Mouse (Mus musculus) inflammation-experienced regulatory T-cells, adult 6 months (primary cell): ENCODE measurements around the gene Pa2g4. TPM values are rescaled to one million over a fixed set of nuclear protein-coding genes. Genes with fewer than 3 reads are reported as not detected.
"Not testable (repeated sequence)": the region's sequence is repeated elsewhere in the genome, so short reads cannot be mapped to it uniquely, and the experiment has no call there.

Experiments used
- ATAC-seq: one replicate; pipeline ENCODE4 v1.8.0; 2017
- polyA plus RNA-seq, 3 experiments: library from polyadenylated mRNA; unstranded; fragments of 100-300 nt; shearing (Covaris generic); gene quantifications; one replicate each; pipeline ENCODE4 v1.2.1; 2017

Gene Pa2g4
- 100 to 1,000 TPM; 110 to 145 (median 137) TPM for polyA plus RNA-seq

DNA sequence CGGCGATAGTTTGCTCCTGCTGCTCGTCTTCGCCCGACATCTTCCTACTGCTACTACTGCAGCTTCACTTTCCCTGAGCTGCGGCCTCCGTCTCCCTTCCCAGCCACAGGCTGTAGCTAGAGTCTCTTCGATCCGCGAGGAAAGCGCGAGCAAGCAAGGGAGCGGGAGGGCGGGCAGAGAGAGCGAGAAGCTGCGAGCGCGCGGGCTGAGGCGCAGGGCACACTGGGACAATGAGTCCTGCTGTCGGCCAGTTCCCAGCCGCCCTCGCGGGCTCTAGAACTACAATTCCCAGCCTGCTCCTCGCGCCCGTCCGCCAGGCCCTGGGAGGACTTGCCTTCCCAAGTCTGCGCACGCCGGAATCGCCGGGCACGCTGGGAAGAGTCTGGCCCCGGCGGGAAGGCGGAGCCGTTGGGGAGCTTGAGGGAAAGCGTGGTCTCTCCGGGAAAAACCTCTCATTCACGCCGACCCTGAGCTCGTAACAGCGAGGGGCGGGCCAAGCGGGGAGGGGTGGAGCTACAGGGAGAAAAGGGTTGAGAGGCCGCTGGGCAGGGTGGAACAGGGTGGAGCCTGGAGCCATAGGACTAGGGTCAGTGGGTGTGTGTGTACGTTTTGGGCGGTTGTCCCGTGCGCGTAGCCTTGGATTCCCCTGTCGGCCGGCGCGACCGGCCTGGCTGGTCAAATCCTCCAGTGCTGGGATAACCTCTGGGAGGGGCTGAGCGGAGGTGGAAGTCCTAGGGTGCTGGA lies at the start of gene Pa2g4:
Gene Pa2g4 (minus strand): TSS at position 200 of the 744 bp plus-strand sequence.
- peak; percentile 97 for ATAC-seq

DNA sequence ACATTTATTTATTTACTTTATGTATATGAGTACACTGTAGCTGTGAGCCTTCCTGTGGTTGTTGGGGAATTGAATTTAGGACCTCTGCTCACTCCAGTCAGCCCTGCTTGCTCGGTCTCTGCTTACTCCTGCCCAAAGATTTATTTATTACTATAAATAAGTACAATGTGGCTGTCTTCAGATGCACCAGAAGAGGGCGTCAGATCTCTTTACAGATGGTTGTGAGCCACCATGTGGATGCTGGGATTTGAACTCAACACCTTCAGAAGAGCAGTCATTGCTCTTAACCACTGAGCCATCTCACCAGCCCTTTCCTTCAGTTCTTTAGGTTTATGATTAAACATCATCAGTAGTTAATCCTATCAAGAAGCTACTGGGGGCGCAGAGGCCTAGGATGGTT lies 49.1 kb upstream of the Pa2g4 start:
- ATAC-seq: no peak

DNA sequence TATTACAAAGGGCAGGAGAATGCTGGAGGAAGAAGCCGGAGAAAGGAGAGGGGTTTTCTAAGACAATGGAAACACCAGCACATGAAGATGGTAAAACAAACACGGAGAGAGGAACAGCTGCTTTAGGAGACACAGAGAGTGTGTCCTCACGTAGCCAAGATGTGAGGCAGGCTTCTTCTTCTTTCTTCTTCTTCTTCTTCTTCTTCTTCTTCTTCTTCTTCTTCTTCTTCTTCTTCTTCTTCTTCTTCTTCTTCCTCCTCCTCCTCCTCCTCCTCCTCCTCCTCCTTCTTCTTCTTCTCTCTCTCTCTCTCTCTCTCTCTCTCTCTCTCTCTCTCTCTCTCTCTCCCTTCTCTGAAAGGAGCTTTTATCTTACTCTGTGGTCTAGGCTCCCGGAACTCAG lies 48.0 kb upstream of the Pa2g4 start:
- ATAC-seq: not testable (repeated sequence)

DNA sequence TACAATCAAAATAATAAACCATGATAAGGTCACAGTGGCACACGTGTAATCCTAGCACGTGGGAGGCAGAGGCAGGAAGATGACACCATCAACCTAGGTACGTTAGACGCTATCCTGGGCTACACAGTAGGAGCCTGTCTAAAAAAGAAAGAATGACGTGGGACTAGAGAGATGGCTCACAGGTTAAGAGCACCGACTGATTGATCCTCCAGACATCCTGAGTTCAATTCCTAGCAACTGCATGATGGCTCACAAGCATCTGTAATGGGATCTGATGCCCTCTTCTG lies 47.3 kb upstream of the Pa2g4 start:
- ATAC-seq: peak; percentile 83

DNA sequence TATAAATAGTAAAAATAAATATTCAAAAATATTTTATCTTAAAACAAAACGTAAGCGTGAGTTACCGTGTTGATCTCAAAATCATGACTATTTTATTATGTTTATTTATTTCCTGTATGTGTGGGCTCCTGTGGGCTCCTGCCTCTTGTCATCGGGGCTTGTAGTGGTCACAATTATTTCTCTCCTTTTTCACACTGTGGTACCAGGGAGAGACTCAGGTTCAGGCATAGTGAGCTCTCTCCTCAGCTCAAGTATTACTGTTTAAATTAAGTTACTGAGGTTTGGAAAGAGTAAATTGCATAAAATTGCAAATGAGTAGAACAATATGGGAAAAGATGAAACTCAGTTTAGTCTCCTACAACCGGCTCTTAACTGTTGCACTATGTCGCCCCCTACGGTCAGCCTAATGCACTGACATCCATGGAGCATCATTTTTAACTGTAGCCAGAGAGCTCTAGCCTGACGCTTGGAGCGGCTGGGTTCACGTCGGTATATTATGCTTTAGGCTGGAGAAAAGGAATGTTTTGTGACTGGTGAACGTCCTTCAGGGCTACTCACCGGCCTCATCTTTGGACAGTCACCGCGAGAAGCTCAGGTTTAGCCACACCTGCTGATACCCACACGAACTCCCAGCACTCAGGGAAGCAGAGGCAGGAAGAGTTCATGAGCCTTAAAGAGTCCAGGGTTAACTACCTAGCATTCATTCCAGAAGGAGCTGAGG lies 46.8 kb upstream of the Pa2g4 start:
- ATAC-seq: peak; percentile 87

DNA sequence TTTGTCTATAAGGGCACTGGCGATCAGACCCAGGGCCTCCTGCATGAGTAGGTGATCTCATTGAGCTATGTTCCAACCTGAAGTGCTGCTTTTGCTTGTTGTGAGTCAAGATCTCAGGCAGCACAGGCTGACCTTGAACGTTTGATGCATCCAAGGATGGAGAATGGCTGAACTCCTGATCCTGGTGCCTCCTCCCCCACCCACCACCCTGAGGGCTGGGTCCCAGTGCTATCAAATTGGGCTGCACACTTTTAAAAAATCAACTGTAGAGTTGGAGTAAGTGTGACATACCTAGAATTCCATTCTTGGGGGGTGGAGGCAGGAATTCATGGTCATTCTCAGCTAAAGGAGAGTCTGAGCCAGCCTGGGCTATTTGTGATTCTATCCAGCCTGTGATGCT lies 40.7 kb upstream of the Pa2g4 start:
- ATAC-seq: no peak

DNA sequence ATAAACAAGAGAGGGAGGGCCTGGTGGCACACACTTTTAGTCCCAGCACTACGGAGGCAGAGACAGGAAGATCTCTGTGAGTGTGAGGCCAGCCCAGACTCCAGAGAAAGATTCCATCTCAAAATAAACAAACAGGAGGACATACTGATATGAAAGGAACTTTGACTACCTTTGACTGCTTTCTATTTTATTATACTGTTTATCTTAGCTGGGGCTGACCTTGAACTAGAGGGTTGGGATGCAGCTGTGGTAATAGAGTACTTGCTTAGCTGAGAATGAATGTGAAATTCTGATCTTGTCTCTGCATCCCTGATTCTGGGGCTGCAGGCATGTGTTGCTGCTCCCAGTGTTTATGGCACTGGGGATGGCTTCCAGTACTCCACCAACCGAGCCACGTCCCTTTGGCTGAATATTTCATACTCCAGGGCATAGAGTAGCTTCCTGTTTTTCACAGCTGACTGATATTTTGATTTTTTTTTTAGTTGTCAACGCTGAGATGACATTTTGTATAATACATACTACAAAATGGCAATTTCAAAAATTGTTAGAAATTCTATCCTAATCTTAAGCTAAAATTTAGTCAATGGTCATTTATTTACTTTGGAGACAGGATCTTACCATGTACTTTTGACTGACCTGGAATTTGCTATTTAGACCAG lies 36.8 kb upstream of the Pa2g4 start:
- no peak for ATAC-seq

DNA sequence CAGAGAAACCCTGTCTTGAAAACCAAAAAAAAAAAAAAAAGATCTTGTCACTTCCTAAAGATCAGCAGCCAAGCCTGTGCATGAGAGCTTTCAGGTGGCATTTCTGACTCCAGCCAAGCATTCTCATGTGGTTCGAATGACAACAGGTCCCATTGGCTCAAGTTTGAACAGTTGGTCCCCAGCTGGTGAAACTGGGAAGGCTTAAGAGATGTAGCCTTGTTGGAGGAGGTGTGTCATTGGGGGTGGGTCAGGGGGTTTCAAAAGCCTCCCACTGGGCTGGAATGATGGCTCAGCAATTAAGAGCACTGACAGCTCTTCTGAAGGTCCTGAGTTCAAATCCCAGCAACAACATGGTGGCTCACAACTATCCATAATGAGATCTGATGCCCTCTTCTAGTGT lies 35.7 kb upstream of the Pa2g4 start:
- ATAC-seq: no peak

DNA sequence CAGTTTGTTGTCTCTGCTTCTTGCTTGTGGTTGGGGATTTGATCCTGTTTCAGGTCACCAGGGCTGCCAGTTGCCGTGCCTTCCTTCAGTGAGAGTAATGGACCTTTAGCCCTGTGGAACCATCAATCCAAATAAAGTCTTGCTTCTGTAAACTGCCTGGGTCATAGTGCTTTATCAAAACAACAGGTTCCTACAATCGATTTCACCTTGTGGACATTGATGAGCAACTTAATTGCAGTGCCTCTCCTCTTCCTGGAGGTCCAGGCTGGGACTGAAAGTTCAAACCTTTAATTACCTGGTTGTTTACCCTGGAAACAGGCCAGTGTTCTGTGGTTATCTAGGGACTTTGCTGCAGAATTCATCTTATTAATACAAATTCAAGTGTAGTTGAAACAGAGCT lies 32.7 kb upstream of the Pa2g4 start:
- ATAC-seq: no peak

DNA sequence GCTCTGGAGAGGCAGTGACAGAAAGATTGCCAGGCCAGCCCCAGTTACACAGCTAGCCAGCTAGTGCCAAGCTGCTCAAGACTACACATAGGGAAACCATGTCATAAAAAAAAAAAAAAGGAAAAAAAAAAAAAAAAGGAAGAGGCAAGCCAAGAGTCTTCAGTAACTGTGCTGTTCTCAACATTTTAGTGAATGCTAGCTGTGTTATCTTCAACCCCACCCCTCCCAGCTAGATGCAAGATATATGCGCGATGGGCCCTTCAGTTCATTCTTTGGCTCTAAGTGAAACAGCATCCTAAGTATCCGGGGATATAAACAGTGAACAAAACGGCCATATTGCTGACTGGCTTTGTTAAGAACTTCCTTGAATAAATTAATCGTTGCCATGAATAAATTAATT lies 27.0 kb upstream of the Pa2g4 start:
- ATAC-seq: no peak

DNA sequence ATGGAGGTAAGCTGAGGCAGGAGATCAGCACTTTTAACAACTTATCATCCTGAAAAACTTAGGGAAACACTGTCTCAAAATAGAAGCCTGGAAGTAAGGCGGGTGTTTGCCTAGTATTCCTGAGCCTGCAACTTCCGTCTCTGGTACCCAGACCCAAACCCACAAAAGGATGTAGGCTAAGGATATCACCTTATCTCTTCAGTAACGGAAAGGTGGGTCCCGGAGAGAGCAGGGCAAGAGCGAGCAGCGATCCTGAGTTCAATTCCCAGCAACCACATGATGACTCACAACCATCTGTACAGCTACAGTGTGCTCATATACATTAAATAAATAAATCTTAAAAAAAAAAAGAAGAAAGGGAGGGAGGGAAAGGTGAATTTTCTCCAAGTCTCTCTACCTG lies 25.6 kb upstream of the Pa2g4 start:
- no peak for ATAC-seq

DNA sequence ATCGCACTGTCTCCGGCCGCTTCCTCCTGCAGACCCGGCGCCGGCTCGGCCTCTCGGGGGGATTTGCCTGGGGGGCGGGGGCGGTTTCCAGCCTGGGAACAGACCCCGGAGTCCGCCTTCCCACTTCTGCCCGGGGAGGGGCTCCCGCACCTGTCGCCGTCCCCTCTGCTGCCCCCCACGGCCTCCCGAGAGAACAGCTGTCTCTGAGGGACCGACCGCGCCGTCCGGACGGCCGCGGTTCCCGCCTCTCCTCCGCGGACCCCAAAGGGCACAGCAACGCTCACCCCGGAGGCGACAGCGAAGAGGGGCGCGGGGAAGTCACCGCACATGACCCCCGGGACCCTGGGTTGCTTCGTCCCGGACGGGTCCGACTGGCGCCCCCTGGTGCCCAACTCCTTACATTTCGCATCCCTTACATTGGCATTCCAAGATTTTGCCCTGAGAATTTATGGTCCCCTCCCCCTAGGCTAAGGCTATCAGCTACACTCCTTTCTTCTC lies 24.5 kb upstream of the Pa2g4 start:
- ATAC-seq: peak; percentile 27

DNA sequence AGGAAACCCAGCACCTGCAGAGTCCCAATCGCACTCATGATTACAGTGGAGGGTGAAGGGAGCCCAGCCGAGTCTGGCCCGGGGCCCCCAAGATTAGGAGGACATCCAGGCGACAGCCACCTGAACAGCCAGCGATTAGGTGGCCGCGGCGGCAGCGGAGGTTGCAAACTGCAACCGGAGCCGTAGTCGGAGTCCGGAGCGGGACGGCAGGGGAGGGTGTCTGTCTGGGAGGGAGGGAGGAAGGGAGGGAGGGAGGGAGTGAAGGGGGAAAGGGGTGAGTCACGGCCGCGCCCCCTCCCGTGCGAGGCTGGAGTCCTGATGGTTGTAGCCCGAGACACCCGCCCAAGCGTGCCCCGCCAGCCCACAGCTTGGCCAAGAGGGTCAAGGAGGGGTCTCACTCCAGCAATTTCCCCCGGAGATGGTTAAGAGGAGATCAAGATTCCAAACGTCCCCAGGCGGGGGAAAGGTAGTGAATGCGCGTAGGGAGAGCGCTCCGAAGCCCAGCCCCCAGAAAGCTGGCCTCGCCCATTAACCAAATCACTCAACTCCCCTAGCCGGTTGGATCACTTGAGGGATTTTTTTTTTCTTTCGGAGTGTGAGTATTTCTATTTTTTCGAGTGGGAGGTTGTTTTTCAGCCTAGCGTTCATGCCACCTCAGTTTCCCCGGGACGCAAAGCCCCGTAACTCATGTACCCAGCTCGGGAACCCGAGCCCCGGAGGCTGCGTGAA lies 23.8 kb upstream of the Pa2g4 start, which contains the start of gene Erbb3:
Gene Erbb3 (minus strand): TSS at position 189 of the 729 bp plus-strand sequence.
- peak; percentile 70 for ATAC-seq

DNA sequence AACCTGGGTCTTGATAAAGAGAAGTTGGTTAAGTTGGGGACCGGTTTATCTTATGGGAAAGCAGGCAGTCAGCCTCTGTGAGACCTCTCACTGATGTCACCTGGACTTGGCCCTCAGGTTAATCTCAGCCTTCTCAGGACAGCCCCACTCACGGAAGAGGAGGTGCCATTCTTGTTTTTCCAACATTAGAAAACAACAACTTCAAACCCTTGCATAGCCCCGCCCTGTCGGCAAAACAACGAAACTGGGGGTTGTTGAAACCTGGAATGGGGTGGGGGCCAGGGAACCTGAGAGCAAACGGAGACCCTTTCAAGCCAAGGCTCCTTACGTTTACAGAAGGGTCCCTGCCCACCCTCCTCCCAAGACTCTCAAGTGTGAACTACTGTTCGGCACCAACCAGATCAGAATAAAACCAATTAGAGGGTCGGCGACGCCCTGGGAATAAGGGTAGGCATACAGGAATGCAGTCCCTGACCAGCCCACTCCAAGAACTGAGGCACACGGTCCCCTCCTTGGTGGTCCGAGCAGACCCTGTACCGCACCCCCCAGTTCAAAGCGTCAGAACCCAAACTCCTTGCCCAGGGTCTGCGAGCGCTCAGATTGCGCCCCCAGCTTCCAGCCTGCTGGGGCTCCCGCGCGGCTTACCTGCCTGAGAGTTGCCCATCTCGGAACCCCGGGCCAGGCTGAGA lies 23.1 kb upstream of the Pa2g4 start:
- peak; percentile 44 for ATAC-seq

DNA sequence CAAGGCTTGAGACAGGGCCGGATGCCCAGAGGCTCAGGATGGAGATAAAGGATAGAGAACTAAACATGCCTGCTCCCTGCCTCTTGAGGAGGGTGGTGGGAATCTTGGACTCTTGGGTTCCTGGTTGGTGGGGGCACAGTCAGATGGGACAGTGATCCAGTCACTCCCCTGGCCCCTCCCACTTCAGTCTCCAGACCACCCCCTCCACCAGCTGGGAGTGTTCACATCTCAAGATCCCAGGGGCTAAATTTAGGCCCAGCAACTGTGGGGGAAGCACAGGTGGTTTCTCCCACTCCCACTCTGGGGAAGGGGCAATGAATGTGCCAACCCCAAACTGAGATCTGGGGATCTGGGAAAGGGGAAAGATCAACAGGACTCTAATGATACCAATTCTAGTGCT lies 22.3 kb upstream of the Pa2g4 start:
- no peak for ATAC-seq

DNA sequence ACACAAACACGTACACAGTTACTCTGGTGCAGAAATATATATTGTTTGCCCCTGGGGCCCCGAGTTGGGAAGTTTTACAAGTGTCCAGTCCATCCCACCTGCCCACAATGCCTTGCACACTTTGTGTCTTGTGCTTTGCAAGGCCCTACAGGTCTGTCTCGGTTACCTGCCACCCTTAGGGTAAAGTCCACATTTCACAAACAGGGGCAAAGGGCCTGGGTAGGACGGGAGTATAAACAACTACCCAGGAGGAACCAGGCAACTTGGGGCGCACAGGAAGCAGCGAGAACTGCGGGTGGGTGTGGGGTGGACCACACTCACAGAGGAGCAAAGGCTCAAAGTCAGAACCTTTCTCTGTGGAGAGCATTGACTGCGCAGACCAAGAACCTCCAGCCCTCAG lies 21.9 kb upstream of the Pa2g4 start:
- ATAC-seq: no peak

DNA sequence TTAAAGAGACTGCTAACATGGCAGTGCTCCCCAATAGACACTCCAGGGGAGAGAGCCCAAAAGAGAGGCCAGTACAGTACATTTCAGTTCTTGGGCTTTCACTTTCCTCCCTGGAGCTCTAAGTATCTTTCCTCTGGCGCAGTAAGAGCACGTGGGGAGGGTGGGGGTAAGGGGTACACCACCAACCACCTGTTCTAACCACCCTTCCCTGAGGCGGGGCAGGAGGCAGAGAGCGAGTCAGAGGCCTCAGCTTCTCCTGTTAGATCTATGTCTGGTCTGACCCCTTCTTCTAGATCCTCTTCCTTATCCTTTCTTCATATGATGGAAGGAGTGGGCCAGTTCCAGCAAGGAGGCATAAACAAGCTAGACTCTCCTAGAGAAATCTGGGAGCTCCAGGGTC lies 21.3 kb upstream of the Pa2g4 start:
- ATAC-seq: no peak

DNA sequence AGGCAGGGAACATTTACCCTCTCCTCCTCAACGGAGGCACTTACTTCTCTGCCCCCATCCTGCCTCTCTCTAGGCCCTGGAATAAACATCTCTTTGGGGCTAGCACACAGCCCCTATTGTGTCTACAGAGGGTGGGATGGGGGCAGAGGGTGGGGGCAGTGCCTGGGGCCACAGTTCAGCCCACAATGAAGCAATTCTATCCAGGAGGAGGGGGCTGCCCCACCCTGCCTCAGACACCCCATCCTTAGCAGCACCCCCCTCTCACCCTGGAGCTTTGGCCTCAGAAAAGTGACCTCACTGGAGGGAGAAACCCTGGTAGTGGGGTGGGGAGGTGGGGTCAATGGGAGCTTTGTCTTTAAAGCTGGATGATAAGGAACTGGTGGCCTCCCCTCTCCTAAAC lies 20.8 kb upstream of the Pa2g4 start:
- ATAC-seq: no peak

DNA sequence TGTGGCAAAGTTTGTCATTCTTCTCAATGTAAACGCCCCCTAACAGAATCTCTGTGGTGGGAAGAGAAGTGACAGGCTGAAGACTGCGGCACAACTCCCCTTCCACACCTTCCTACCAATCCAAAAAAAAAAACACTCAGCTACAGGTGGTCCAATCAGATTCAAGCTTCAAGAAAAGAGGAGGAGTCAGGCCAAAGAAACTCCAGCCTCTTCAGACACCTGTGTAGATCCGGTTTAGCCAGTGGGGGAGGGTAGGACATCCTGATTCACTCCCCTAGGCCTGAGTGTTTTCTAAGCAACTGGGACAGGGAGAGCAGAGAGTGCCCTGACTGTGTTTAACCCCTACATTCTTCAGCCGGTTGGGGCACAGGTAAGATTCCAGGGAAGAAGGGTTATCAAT lies 18.6 kb upstream of the Pa2g4 start:
- ATAC-seq: no peak

DNA sequence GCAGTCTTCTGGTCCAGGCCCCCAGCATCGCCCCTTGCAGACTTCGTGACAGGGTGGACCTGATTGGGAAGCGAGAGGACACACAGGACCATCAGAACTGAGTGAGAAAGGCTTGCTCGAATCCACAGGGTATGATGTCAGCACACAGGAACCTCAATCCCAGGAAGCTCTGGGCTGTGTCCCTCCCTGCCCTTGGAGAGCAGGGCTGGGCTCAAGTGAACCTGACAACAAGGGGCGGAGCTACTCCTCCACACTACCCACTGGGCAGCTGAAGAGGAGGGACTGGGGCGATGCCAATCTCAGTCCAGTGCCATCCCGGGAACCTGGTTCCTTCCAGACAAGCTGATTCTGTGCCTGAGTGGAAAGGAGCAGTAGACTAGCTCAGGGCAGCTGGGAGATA lies 17.9 kb upstream of the Pa2g4 start:
- no peak for ATAC-seq

DNA sequence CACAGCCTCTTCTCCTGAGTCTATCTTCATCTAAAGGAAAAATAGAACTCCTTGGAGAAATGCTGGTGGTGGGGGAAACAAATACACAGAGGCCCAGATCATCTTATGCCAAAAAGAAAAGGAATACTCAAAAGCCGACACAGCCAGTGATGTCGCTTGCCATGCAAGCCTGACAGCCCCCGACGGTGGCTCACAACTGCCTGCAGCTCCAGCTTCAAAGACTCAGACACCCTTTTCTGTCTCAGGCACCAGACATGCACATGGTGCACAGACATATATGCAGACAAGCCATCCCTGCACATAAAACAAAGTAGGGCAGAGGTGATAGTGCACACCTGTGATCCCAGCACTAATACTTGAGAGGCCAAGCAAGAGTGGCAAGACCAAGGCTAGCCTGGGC lies 13.9 kb upstream of the Pa2g4 start:
- ATAC-seq: no peak

DNA sequence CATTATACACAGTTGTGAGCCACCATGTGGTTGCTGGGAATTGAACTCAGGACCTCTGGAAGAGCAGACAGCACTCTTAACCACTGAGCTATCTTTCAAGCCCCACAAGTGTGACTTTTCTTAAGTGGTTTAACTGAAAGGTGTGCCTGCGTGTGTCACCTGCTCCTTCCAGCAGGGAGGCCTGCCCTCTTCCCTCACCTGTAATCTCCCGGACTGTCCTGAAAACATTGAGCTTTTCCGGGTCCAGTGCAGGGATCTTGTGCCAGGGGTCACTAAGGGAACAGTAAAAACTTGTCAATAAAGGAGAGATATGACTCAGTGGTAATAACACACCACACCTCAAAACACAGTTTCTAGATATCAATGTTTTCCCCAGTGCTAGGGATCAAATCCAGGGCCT lies 13.5 kb upstream of the Pa2g4 start:
- ATAC-seq: no peak

DNA sequence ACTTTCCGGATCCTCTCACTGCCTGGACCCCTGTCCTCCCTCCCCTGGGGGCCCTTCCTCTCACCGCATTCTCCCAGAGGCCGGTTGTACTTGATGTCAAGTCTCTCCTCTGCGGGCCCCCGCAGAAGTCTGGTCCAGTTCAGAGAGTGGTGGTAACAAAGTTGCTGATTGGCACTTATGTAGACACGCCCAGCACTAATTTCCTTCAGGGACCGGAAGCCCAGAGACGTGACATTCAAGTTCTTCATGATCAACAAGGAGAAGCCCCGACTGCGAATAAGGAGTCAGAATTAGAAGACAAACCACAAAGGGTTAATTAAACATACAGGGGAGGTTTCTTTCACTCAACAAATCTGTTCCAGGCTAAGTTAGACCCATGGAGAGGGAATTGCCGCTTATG lies 12.5 kb upstream of the Pa2g4 start:
- ATAC-seq: peak; percentile 61
